Mouse (Mus musculus) erythroblast, embryonic 14.5 days (primary cell): ENCODE results near the gene Meis3.

Source experiments
- GATA1 ChIP-seq: IDR thresholded peaks from 2 replicates; pipeline ENCODE4 v1.6.1; 2012; ENCODE audit warnings: low read length, inconsistent platforms, mixed read lengths
- TAL1 ChIP-seq: IDR thresholded peaks from 3 replicates; pipeline ENCODE4 v1.6.1; 2012; ENCODE audit warnings: low read length, inconsistent platforms, mixed read lengths

GRCm38 (mm10) chr7:16132161-16132581 is 42.7 kb upstream of the Meis3 start:
- TF ChIP-seq TAL1 (no peak), GATA1 (no peak)
